Mouse (Mus musculus) liver, embryonic 13.5 days (tissue): ENCODE measurements around the gene H3f3a. TPM values are rescaled to one million over a fixed set of nuclear protein-coding genes. Genes with fewer than 3 reads are reported as not detected.
A peak's percentile ranks its signal among the peaks of the same experiment; 100 is the strongest.

Source experiments
- ATAC-seq: fragments of 200-750 bp; cut with Nextera tagmentation; 2 replicates; pipeline ENCODE4 v1.8.0; 2017; ENCODE audit warnings: low read depth, mild to moderate bottlenecking, moderate number of reproducible peaks, moderate library complexity
- DNase-seq: peaks from one replicate; pipeline ENCODE4 v3.0.0; 2022
- H3K27ac ChIP-seq: fragments of 300-500 bp; sonication (generic); 2 replicates; pipeline ENCODE4 v1.5.1; 2015; ENCODE audit warnings: moderate library complexity, mild to moderate bottlenecking, inconsistent platforms
- H3K27me3 ChIP-seq: fragments of 300-500 bp; sonication (generic); 2 replicates; pipeline ENCODE4 v1.6.1; 2015; ENCODE audit warnings: mild to moderate bottlenecking, inconsistent platforms
- H3K36me3 ChIP-seq: fragments of 300-500 bp; sonication (generic); 2 replicates; pipeline ENCODE4 v1.6.1; 2015; ENCODE audit warnings: mild to moderate bottlenecking, inconsistent platforms
- H3K4me1 ChIP-seq: fragments of 300-500 bp; sonication (generic); replicated peaks from 2 replicates; pipeline ENCODE4 v1.6.1; 2015; ENCODE audit warnings: inconsistent platforms
- H3K4me2 ChIP-seq: fragments of 300-500 bp; sonication (generic); 2 replicates; pipeline ENCODE4 v1.6.1; 2015; ENCODE audit warnings: inconsistent platforms, mild to moderate bottlenecking, moderate library complexity
- H3K4me3 ChIP-seq: fragments of 300-500 bp; sonication (generic); replicated peaks from 2 replicates; pipeline ENCODE4 v1.5.1; 2015; ENCODE audit warnings: mild to moderate bottlenecking, inconsistent platforms
- H3K9ac ChIP-seq: fragments of 300-500 bp; sonication (generic); 2 replicates; pipeline ENCODE4 v1.6.1; 2015; ENCODE audit warnings: mild to moderate bottlenecking, inconsistent platforms
- H3K9me3 ChIP-seq: fragments of 300-500 bp; sonication (generic); replicated peaks from 2 replicates; pipeline ENCODE4 v1.6.1; 2016; ENCODE audit warnings: inconsistent platforms
- WGBS: fragments of 180-500 bp; shearing (Covaris S2); methylation state at CpG from one replicate; pipeline ENCODE4 v1.1.7; 2015; ENCODE audit not compliant: insufficient replicate concordance; 5-methylcytosine and 5-hydroxymethylcytosine counted together
- polyA plus RNA-seq: library from polyadenylated mRNA; unstranded; fragments of >200 nt; fragmentation: Nextera tagmentation; extraction: Ambion mirVana; gene quantifications from 2 replicates; pipeline ENCODE4 v1.2.1, GENCODE M21; 2015

The H3f3a gene
- polyA plus RNA-seq, 1 experiment from 2014 or later, result 2,174 TPM

DNA sequence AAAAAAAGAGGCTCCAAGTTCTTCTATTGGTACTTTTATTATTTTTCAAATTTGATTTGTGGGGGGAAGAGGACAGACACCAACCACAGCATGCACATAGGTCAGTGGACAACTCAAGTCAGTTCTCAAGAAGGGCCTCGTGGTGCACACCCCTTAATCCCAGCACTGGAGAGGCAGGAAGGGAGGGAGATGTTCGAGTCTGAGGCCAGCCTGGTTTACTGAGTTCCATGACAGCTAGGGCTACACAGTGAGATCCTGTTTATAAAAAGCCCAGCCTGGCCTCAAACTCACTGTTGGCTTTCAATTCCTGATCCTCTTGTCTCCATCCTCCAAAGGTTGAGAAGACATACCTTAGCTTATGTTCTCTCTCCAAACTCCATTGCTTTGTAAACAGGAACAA, 12.9 kb downstream of the H3f3a start:
- Histone ChIP-seq H3K9ac (no peak overlapping the region), H3K27me3 (no peaks in the 10 kb centered on the region), H3K36me3 (peaks cover 57% of the 10 kb centered on the region), H3K4me3 (no peak overlapping the region), H3K9me3 (no peaks in the 10 kb centered on the region), H3K27ac (0 out of 2 replicates have a peak overlapping the region, but pooled peaks have one; percentile 32), H3K4me2 (no peak overlapping the region), H3K4me1 (peaks cover 17% of the 10 kb centered on the region)
- WGBS, result 40% methylated on average over 2 of the region's 2 CpGs
- DNase-seq (no peak), ATAC-seq (peak; percentile 25; the same call in 1 of the 2 replicates)

DNA sequence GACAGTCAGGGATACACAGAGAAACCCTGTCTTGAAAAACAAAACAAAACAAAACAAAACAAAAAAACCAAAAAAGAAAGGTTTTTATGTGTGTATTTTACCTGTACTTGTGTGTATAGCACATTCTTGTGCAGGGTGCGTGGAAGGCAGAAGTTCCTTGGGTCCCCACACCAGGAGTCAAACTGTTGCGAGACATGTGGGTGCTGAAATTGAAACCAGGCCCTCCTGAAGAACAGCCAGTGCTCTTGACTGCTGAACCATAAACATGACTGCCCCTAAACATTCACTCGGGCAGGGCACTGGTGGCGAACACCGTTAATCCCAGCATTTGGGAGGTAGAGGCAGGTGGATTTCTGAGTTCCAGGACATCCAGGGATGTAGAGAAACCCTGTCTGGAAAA, 13.7 kb downstream of the H3f3a start:
- H3K4me1 ChIP-seq, result peaks cover 12% of the 10 kb centered on the region
- ATAC-seq (no peak), DNase-seq (no peak)
- no peak overlapping the region for H3K9ac ChIP-seq
- H3K27me3 ChIP-seq, result 0 out of 2 replicates have a peak, but pooled peaks cover 3% of the 10 kb centered on the region
- H3K36me3 ChIP-seq, result peaks cover 49% of the 10 kb centered on the region
- no peak overlapping the region for H3K27ac ChIP-seq
- H3K9me3 ChIP-seq, result no peaks in the 10 kb centered on the region
- no peak overlapping the region for H3K4me2 ChIP-seq
- no peak overlapping the region for H3K4me3 ChIP-seq
- WGBS, result 94% methylated on average over 5 of the region's 5 CpGs

DNA sequence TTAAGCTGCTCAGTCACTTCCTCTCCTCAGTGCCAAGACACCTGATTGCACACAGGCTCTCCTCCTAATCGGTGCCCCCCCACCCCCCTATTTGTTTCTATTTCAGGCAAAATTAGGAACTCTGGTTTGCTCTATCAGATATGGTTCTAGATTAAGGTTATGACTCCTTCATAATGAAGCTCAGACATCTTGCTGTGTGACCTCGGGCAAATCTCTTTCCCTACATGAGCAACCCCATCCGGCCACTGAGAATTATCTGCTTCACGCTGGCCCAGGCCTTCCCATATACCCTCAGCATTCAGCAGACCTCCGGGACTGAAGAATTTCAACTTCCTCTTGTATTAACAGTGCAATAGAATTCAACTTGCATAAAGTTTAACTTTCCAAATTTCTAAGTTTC, 14.5 kb downstream of the H3f3a start:
- H3K4me3 ChIP-seq, result no peak overlapping the region
- H3K27ac ChIP-seq, result no peak overlapping the region
- ATAC-seq (no peak), DNase-seq (no peak)
- peaks cover 41% of the 10 kb centered on the region for H3K36me3 ChIP-seq
- peaks cover 11% of the 10 kb centered on the region for H3K4me1 ChIP-seq
- no peak overlapping the region for H3K4me2 ChIP-seq
- H3K9me3 ChIP-seq, result no peaks in the 10 kb centered on the region
- WGBS, result 52% methylated on average over 5 of the region's 5 CpGs
- H3K27me3 ChIP-seq, result peaks cover 7% of the 10 kb centered on the region; the same call in 1 of the 2 replicates
- no peak overlapping the region for H3K9ac ChIP-seq

DNA sequence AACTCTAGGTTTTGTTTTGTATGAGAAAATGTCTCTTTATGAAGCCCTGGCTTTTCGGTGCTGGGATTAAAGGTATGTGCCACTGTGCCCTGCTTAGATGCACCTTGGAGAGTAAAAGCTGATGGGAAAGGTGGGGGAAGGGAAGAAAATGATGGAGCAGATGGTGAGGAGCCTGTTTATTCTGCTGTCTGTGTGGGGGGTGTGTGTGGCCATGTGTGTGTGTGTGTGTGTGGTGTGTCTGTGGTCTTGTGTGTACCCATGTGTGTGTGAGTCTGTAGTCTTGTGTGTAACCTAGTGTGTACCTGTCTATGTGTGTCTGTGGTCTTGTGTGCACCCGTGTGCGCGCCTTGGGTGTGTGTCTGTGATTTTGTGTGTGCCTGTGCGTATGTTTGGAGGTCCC, 15.1 kb downstream of the H3f3a start:
- peaks cover 35% of the 10 kb centered on the region for H3K36me3 ChIP-seq
- 93% methylated on average over 5 of the region's 5 CpGs for WGBS
- H3K4me2 ChIP-seq, result no peak overlapping the region
- H3K4me3 ChIP-seq, result no peak overlapping the region
- H3K9me3 ChIP-seq, result no peaks in the 10 kb centered on the region
- H3K27me3 ChIP-seq, result peaks cover 13% of the 10 kb centered on the region
- no peak for ATAC-seq
- no peak overlapping the region for H3K9ac ChIP-seq
- H3K27ac ChIP-seq, result no peak overlapping the region
- H3K4me1 ChIP-seq, result peaks cover 12% of the 10 kb centered on the region
- DNase-seq, result no peak

DNA sequence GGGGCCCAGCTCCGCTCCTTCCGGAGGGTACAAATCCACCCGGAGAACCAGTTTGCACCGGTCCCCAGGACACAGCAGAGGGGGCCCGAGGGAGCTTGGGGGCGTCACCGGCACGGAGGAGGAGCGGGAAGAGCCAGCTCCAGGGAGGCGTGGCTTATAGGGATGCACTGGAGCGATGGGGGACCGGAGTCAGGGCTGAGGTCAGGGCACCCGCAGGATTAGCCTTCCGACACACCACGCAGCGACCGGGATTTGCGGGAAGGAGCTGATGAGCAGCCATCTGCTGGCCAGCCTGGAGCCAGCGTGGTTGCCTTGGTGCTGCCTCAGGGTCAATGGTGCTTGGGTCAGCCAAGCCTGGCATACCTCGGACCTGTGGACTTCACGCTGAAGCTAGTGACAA, 19.6 kb downstream of the H3f3a start:
- H3K4me2 ChIP-seq, result peak overlapping the region; percentile 73
- no peaks in the 10 kb centered on the region for H3K36me3 ChIP-seq
- peak overlapping the region; percentile 46 for H3K4me3 ChIP-seq
- peaks cover 15% of the 10 kb centered on the region for H3K4me1 ChIP-seq
- ATAC-seq, result peak; percentile 63
- WGBS, result 6% methylated on average over 21 of the region's 21 CpGs
- no peak for DNase-seq
- peaks cover 24% of the 10 kb centered on the region for H3K27me3 ChIP-seq
- peak overlapping the region; percentile 50 for H3K9ac ChIP-seq
- H3K9me3 ChIP-seq, result no peaks in the 10 kb centered on the region
- H3K27ac ChIP-seq, result no peak overlapping the region

DNA sequence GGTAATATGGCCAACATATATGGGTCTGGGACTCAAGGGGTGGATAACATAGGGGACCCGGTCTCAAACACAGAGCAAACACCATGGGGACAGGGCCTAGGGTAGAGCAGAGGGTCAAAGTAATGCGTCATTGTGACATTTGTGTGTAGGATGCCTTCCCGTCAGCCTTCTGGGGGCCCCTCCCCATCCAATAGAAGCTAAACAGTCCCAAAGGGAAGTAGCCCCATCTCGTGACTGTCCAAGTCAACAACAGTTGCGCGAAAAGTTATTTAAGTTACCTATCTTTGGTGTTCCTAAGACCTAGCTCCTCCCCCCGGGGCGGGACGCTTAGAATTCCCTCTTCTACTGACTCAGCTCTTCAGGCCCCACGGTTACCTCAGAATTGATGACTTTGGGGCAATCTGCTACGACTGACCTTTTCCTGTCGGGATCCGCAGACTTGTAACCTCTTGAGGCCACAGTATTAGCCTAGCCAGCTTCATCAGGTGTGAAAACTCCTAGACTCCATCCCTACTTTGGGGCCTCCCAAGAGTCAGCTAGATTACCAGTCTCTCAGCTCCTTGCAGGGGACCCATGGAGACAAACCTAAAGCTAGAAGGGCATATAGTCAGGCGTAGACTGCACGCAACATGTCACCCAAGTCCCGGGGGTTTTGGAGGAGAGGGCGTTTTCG, 20.2 kb downstream of the H3f3a start:
- peak overlapping the region; percentile 46 for H3K4me3 ChIP-seq
- ATAC-seq (peak; percentile 49), DNase-seq (no peak)
- H3K27me3 ChIP-seq, result peaks cover 24% of the 10 kb centered on the region
- WGBS, result 8% methylated on average over 18 of the region's 18 CpGs
- H3K27ac ChIP-seq, result no peak overlapping the region
- H3K9me3 ChIP-seq, result no peaks in the 10 kb centered on the region
- peak overlapping the region; percentile 50 for H3K9ac ChIP-seq
- H3K4me1 ChIP-seq, result peaks cover 15% of the 10 kb centered on the region
- H3K4me2 ChIP-seq, result peak overlapping the region; percentile 73
- H3K36me3 ChIP-seq, result no peaks in the 10 kb centered on the region

DNA sequence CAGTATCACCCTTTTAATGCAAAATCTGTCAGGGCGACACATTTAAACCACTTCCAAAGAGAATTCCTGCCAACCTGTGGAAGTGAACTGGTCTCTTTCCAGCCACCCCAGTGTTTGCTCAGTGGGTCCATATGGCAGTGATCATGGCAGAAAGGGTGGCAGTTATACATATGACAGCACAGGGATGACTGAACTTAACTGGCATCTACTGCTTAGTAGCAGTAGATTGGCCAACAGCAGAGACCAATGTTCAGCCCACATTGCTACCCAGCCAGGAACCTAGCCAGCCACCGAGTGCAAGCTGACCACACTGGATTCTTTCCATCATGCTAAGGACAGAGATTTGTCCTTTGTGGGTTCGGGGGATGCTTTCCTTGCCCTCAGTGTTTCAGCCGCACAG, 20.9 kb downstream of the H3f3a start:
- no peak overlapping the region for H3K4me2 ChIP-seq
- H3K4me3 ChIP-seq, result no peak overlapping the region
- no peaks in the 10 kb centered on the region for H3K36me3 ChIP-seq
- DNase-seq (no peak), ATAC-seq (no peak)
- no peaks in the 10 kb centered on the region for H3K9me3 ChIP-seq
- H3K27me3 ChIP-seq, result peaks cover 24% of the 10 kb centered on the region
- H3K27ac ChIP-seq, result no peak overlapping the region
- peaks cover 15% of the 10 kb centered on the region for H3K4me1 ChIP-seq
- H3K9ac ChIP-seq, result no peak overlapping the region
- WGBS, result 69% methylated on average over 4 of the region's 4 CpGs

DNA sequence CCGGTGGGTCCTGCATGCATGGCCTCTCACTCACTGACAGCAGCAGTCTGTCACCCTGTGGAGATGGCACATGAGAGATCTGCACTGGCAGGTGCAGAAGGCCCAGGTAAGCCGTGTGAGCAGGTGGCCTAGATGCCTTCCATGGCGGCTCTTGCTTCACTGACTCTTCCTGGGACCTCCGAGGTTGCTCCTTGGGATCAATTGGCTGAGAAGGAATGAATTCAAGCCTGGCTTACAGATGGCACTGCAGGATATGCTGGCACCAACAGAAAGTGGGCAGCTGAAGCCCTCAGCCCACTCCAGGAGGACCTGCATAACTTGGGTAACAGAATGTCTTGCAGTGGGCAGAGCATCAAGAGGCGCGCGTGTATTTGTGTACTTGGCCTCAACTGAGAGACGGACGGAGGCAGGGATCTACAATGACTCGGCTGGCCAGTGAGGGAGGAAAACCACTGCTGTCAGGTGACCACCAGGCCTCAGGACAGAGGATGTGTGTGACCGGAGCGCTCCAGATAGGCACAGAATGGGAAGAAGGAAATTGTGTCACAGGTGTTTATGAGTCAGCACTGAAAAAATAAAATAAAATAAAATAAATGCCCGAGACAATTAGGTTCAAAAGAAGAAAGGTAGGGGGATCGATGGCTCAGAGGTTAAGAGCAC, 21.8 kb downstream of the H3f3a start:
- no peak for ATAC-seq
- H3K9me3 ChIP-seq, result no peaks in the 10 kb centered on the region
- no peak overlapping the region for H3K4me2 ChIP-seq
- no peaks in the 10 kb centered on the region for H3K36me3 ChIP-seq
- DNase-seq, result no peak
- H3K4me3 ChIP-seq, result no peak overlapping the region
- H3K27ac ChIP-seq, result no peak overlapping the region
- H3K4me1 ChIP-seq, result peaks cover 15% of the 10 kb centered on the region
- H3K27me3 ChIP-seq, result peaks cover 24% of the 10 kb centered on the region
- WGBS, result 62% methylated on average over 14 of the region's 14 CpGs
- H3K9ac ChIP-seq, result no peak overlapping the region

DNA sequence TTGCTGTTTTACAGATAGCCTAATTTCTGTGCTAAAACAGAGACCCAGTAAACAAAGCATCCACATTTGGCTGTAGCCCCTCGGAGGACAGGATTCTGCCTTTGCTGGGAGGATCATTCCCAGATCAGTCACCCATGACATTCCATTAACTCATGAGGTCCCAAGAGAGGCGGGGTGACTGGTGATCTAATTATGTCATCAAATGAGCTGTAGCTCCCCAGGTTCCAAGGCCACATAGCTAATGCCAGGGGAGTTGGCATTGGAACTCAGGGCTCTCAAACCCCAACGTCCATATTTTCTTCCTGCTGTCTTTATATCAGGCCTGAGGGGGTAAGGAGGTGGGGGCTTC, 30.2 kb downstream of the H3f3a start:
- no peaks in the 10 kb centered on the region for H3K9me3 ChIP-seq
- no peak overlapping the region for H3K27ac ChIP-seq
- no peak overlapping the region for H3K4me2 ChIP-seq
- 39% methylated on average over 3 of the region's 3 CpGs for WGBS
- DNase-seq (no peak), ATAC-seq (no peak)
- no peaks in the 10 kb centered on the region for H3K36me3 ChIP-seq
- H3K27me3 ChIP-seq, result no peaks in the 10 kb centered on the region; the same call in 1 of the 2 replicates
- H3K4me1 ChIP-seq, result peaks cover 5% of the 10 kb centered on the region
- no peak overlapping the region for H3K9ac ChIP-seq
- no peak overlapping the region for H3K4me3 ChIP-seq

DNA sequence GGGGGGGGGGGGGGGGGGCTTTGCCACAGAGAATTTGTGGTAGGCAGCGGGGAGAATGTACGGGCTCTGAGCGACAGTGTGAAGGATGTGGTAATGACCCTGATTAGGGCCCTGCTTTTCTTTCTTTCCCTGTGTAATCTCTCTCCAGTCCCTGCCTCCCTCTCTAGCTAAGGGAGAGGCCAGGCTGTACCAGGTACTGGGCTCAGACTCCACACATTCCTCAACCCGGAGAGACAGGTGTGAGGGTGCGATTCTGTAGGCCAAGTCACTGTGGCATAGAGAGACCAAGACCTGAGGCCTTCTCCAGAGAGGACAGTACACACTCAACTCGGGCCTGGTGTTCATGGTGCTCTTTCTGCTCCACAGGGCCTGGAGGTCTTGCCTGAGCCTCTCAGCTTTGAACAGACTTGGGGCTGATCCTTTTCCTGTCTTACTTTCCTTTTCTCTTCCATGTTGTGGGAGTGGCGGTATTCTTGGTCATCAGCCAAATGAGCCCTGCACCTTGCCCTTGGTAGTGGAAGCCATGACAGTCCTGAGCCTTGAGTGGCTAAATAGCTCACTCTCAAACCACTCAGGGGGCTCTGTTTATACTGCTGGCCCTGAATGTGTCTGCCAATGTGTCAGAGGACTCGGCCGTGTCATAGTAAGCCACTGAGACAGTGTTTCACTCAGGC, 30.7 kb downstream of the H3f3a start:
- Histone ChIP-seq H3K27me3 (no peaks in the 10 kb centered on the region; the same call in 1 of the 2 replicates), H3K9me3 (no peaks in the 10 kb centered on the region), H3K4me2 (no peak overlapping the region), H3K4me3 (no peak overlapping the region), H3K4me1 (peaks cover 9% of the 10 kb centered on the region), H3K27ac (no peak overlapping the region), H3K36me3 (no peaks in the 10 kb centered on the region), H3K9ac (no peak overlapping the region)
- no peak for ATAC-seq
- 56% methylated on average over 9 of the region's 9 CpGs for WGBS
- no peak for DNase-seq

DNA sequence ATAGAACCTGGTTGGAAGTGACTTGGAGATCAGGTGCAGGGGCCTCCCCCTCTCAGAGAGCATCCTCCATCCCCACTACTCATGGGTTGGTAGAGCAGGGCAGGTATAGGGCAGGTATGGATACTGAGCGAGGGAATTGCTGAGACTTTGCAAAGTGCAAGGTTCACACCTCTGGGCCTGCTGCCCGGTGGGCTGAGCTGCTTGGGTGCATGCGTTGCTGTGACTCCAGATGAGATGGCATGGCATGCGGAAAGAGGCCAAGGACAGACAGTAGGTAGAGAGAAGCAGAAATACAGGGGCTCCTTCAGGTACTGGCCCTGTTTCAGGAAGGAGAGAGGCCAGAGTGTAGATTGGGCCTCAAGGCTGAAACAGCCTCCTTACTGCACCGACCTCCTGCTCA, 32.5 kb downstream of the H3f3a start:
- no peak overlapping the region for H3K4me2 ChIP-seq
- DNase-seq, result no peak
- H3K27ac ChIP-seq, result no peak overlapping the region
- no peak overlapping the region for H3K9ac ChIP-seq
- WGBS, result 68% methylated on average over 5 of the region's 5 CpGs
- no peaks in the 10 kb centered on the region for H3K9me3 ChIP-seq
- no peak for ATAC-seq
- H3K36me3 ChIP-seq, result no peaks in the 10 kb centered on the region
- no peaks in the 10 kb centered on the region; the same call in 1 of the 2 replicates for H3K27me3 ChIP-seq
- H3K4me3 ChIP-seq, result no peak overlapping the region
- H3K4me1 ChIP-seq, result peaks cover 23% of the 10 kb centered on the region
